25 mouse cellular contexts compared by ENCODE assay signal in genomic region chr5:113852463-113852862, GRCm38 (mm10). TPM values are rescaled to one million over a fixed set of nuclear protein-coding genes. Genes with fewer than 3 reads are reported as not detected.
A peak's percentile ranks its signal among the peaks of the same experiment; 100 is the strongest.
DNase-seq lines count a peak whose midpoint lies in the region; ATAC-seq lines count a peak whose summit lies in the region.
"Had no signal": no experiment of that assay in that cellular context is flagged by ENCODE, and none has a peak within 500 bp of the region (broad histone marks: within the 10 kb centered on the region; RNA-seq: fewer than 3 reads in every experiment).

No protein-coding gene starts in this region.

- H3K4me2 ChIP-seq in heart, embryonic 12.5 days = no peak overlapping the region

- H3K36me3 ChIP-seq in heart, embryonic 10.5 days = peaks cover 54% of the 10 kb centered on the region
- peaks cover 56% of the 10 kb centered on the region for H3K36me3 ChIP-seq in heart, embryonic 12.5 days

- DNase-seq in heart, embryonic 10.5 days (ENCODE audit: low spot score) = no peak
- DNase-seq in heart, adult 9 months (ENCODE audit: low spot score in 2 of 2) = no peak
- DNase-seq in heart, adult 8-10 months (ENCODE audit: low spot score) = no peak
- DNase-seq in 3T3-L1 (ENCODE audit: low read depth, low spot score) = peak; percentile 16
- DNase-seq in brain, adult 2 months (ENCODE audit: low read depth, low spot score) = peak; percentile 58
- DNase-seq in adrenal gland, postnatal 10 days = no peak
- DNase-seq in cerebellum, postnatal 25 days = no peak
- DNase-seq: adrenal gland, adult 2 months; adrenal gland, adult 8-10 months; adrenal gland, postnatal 14 days; adrenal gland, postnatal 25 days; adrenal gland, postnatal 36 days; B cell, adult 2 months; cerebellum, adult 11 months; cerebellum, adult 11-12 months; cerebellum, adult 18-20 months; cerebellum, adult 2 months; cerebellum, adult 8-10 months had no signal

- no peak for ATAC-seq in heart, embryonic 12.5 days (ENCODE audit: insufficient number of reproducible peaks, low FRiP score)
- ATAC-seq: activated CD4-positive, CD25-positive, alpha-beta regulatory T cell, adult 4 months; CD4-positive, CD25-positive, alpha-beta regulatory T cell, adult 4 months; Patski had no signal

- no peak overlapping the region for H3K9ac ChIP-seq in heart, embryonic 12.5 days

- H3K27ac ChIP-seq in heart, embryonic 10.5 days = 0 out of 2 replicates have a peak overlapping the region, but pooled peaks have one; percentile 16
- H3K27ac ChIP-seq in heart, embryonic 12.5 days (ENCODE audit: poor library complexity, severe bottlenecking) = peak overlapping the region; percentile 15; the same call in 1 of the 2 replicates

- H3K4me1 ChIP-seq in heart, embryonic 10.5 days = peaks cover 56% of the 10 kb centered on the region
- peaks cover 52% of the 10 kb centered on the region for H3K4me1 ChIP-seq in heart, embryonic 12.5 days (replicated peaks)

- WGBS in heart, embryonic 10.5 days = 91% methylated on average over 7 of the region's 7 CpGs
- WGBS in heart, embryonic 12.5 days = 95% methylated on average over 7 of the region's 7 CpGs

- no peaks in the 10 kb centered on the region for H3K9me3 ChIP-seq in heart, embryonic 10.5 days
- 0 out of 2 replicates have a peak, but pooled peaks cover 3% of the 10 kb centered on the region for H3K9me3 ChIP-seq in heart, embryonic 12.5 days (replicated peaks)
- H3K9me3 ChIP-seq: G1E had no signal

- H3K27me3 ChIP-seq in heart, embryonic 10.5 days (ENCODE audit: insufficient read depth, poor library complexity, severe bottlenecking) = no peaks in the 10 kb centered on the region
- H3K27me3 ChIP-seq in heart, embryonic 12.5 days (replicated peaks) = no peaks in the 10 kb centered on the region
- H3K27me3 ChIP-seq: CH12.LX, Patski had no signal

- H3K4me3 ChIP-seq in heart, embryonic 10.5 days = no peak overlapping the region
- H3K4me3 ChIP-seq in heart, embryonic 12.5 days = no peak overlapping the region

RNA-seq across cellular contexts. Expression of gene Selplg, which starts 20.0 kb away (rescaled TPM):
- polyA plus RNA-seq in heart, embryonic 10.5 days (2016; fragmentation: Nextera tagmentation; extraction: Ambion mirVana) = 0.64 and 1.3 TPM in 2 replicates
- 0.51 and 0.72 TPM in 2 replicates for polyA plus RNA-seq in heart, embryonic 12.5 days (2016; fragmentation: Nextera tagmentation; extraction: Ambion mirVana)
- total RNA-seq in heart, adult 8-10 months (2022) = 10 to 100 TPM in 1 of 4 experiments, 1 to 10 TPM in 3; 1.8 to 10.3 (median 2.6) TPM
- total RNA-seq in adrenal gland, postnatal 10 days (2021) = 1 to 10 TPM; 6.6 to 6.9 TPM

RNA-seq across cellular contexts. Expression of gene Tmem119, which starts 52.1 kb away (rescaled TPM):
- 13.5 and 42.1 TPM in 2 replicates for polyA plus RNA-seq in heart, embryonic 10.5 days (2016; fragmentation: Nextera tagmentation; extraction: Ambion mirVana)
- polyA plus RNA-seq in heart, embryonic 12.5 days (2016; fragmentation: Nextera tagmentation; extraction: Ambion mirVana) = 13.0 and 13.4 TPM in 2 replicates
- 1 to 10 TPM; 2.0 to 4.6 (median 2.7) TPM for total RNA-seq in heart, adult 8-10 months (2022)
- 10 to 100 TPM; 14.0 to 18.0 TPM for total RNA-seq in adrenal gland, postnatal 10 days (2021)
- total RNA-seq: MEL had no signal
- polyA plus RNA-seq: activated CD4-positive, CD25-positive, alpha-beta regulatory T cell, adult 4 months; CD4-positive, CD25-positive, alpha-beta regulatory T cell, adult 4 months; Patski had no signal

RNA-seq across cellular contexts. Expression of gene Coro1c, which starts 56.1 kb away (rescaled TPM):
- 163 and 178 TPM in 2 replicates for polyA plus RNA-seq in heart, embryonic 10.5 days (2016; fragmentation: Nextera tagmentation; extraction: Ambion mirVana)
- polyA plus RNA-seq in heart, embryonic 12.5 days (2016; fragmentation: Nextera tagmentation; extraction: Ambion mirVana) = 137 and 141 TPM in 2 replicates
- 10 to 100 TPM; 21.9 to 30.3 (median 23.7) TPM for total RNA-seq in heart, adult 8-10 months (2022)
- total RNA-seq in adrenal gland, postnatal 10 days (2021) = 10 to 100 TPM; 66.4 to 78.9 TPM

Comparison
In these comparisons a context has a peak if more than half of its experiments do, and no peak if none do; other contexts are left out.
1. DNase-seq: peak in 3T3-L1 (single experiment) and brain, adult 2 months (single experiment); none in heart, embryonic 10.5 days (single experiment), heart, adult 9 months (0 of 2), heart, adult 8-10 months (single experiment), adrenal gland, postnatal 10 days (single experiment) and cerebellum, postnatal 25 days (0 of 2).